Mouse (Mus musculus) adrenal gland, postnatal 10 days (tissue): ENCODE results near the gene Cadm4. TPM values are rescaled to one million over a fixed set of nuclear protein-coding genes. Genes with fewer than 3 reads are reported as not detected.
A peak's percentile ranks its signal among the peaks of the same experiment; 100 is the strongest.

Source experiments
- DNase-seq: peaks from one replicate; pipeline ENCODE4 v3.0.0; 2021; ENCODE audit warnings: mixed read lengths
- total RNA-seq, 2 experiments: library from RNA; stranded (reverse); gene quantifications; 2 replicates each; pipeline ENCODE4 v1.2.3; 2021

The Cadm4 gene
- total RNA-seq, 2 experiments from 2014 or later: 6.4 to 8.6 TPM

DNA sequence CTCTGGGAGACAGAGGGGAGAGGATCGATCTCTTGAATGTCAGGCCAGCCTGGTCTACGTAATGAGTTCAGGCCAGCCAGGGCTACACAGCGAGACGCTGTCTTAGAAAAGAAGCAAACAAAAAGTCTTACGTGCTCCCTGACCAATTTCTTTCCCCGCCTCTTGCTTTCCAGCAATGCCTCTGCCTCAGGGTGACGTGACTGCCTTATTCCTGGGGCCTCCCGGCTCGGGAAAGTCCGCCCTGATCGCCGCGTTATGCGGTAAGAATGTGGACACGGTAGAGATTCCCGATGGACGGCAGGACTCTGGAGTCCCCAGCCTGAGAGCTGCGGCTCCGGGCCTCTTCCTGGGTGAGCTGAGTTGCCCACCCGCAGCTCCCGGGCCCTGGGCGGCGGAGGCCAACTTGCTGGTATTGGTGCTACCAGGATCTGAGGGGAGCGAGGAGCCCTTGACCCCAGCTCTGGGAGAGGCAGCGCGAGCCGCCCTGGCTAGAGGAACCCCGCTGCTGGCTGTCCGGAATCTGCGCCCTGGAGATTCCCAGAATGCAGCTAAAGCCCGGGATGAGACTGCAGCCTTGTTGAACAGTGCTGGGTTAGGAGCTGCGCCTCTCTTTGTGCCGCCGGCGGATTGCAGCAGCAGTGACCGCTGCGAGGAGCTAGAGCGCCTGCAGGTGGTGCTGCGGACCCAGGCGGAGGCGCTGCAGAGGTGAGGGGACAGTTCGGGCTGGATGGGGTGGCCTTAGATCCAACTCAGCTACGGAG, 49.6 kb downstream of the Cadm4 start:
- DNase-seq: peak; percentile 84

DNA sequence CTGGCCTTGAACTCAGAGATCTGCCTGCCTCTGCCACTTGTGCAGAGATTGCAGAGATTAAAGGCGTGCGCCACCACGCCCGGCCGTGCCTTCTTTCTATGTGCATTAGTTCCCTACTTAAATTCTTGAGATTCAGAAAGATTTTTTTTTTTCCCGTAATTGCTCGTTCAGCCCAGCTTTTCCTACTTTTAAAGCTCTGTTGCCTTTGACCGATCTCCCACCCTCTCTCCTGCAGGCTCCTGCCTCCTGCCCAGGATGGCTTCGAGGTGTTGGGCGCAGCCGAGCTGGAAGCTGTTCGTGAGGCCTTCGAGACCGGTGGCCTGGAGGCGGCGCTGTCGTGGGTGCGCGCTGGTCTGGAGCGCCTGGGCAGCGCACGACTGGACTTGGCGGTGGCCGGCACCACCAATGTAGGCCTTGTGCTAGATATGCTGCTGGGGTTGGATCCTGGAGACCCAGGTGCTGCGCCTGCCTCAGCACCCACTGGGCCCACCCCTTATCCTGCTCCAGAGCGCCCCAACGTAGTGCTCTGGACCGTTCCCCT, 51.3 kb downstream of the Cadm4 start:
- DNase-seq: no peak

- no peak for DNase-seq
Measured at GRCm38 (mm10) chr7:24533806-24534205, 52.0 kb downstream of the Cadm4 start.

DNA sequence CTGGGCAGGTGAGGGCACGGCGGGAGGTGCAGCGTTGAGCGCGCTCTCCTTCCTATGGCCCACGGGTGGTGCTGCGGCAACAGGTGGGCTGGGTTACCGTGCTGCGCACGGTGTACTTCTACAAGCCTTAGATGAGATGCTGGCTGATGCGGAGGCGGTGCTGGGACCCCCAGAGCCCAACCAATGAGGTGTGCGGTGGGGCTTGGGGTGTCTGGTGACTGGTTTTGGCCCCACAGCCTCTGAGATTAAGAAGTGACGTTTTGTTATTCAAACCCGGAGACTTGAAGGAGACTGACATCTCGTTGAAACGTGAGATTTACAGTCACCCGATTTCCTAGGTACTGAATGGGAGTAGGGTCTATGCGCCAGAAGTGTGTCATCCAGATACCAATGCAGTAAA, 52.5 kb downstream of the Cadm4 start:
- no peak for DNase-seq

- DNase-seq: no peak
Measured at GRCm38 (mm10) chr7:24537081-24537480, 55.3 kb downstream of the Cadm4 start.

- DNase-seq: no peak
Measured at GRCm38 (mm10) chr7:24537591-24537990, 55.8 kb downstream of the Cadm4 start.

GRCm38 (mm10) chr7:24538154-24538553, 56.3 kb downstream of the Cadm4 start:
- peak; percentile 69 for DNase-seq

GRCm38 (mm10) chr7:24538701-24539100, 56.9 kb downstream of the Cadm4 start:
- DNase-seq: no peak

DNA sequence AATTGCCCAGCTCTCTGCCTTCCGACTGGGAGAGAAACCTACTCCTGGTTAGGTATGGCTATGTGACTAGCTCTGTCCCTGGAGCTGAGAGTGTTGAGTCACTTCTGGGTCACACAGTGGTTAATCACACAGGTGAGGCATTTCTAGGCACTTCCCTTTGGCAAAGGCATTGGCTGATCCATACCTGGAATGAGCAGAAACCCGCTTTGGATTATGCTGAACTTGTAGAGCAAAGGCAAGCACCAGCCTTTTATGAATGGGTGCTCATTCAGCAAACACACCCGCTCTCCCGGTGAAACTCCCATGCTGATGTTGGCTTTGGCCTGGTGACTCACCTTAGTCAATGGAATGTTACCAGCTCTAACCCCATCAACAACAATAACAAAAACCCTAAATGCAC, 57.9 kb downstream of the Cadm4 start:
- DNase-seq: no peak

DNA sequence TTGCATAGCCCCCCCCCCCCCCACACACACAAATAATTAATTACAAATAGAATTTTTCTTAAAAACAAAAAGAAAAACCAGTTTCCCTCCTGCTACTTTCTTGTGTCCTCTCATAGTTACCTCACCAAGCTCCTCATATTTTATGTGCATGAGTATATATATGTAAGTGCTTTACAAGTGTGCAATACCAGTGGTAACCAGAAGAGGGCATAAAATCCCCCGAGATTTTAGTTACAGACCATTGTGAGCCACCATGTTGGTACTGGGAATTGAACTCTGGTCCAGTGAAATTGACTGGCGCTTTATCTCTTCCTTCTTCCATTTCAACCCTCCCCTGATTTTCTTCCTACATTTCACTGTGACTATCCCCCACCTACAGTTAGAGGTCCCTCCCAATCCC, 62.7 kb downstream of the Cadm4 start:
- DNase-seq: no peak

GRCm38 (mm10) chr7:24546068-24546614, 64.3 kb downstream of the Cadm4 start, which contains the start of the genes Pinlyp and Xrcc1:
Gene Pinlyp, minus strand, starts transcription at chr7:24546118.
Gene Xrcc1, plus strand, starts transcription at chr7:24546289.
- no peak for DNase-seq

DNA sequence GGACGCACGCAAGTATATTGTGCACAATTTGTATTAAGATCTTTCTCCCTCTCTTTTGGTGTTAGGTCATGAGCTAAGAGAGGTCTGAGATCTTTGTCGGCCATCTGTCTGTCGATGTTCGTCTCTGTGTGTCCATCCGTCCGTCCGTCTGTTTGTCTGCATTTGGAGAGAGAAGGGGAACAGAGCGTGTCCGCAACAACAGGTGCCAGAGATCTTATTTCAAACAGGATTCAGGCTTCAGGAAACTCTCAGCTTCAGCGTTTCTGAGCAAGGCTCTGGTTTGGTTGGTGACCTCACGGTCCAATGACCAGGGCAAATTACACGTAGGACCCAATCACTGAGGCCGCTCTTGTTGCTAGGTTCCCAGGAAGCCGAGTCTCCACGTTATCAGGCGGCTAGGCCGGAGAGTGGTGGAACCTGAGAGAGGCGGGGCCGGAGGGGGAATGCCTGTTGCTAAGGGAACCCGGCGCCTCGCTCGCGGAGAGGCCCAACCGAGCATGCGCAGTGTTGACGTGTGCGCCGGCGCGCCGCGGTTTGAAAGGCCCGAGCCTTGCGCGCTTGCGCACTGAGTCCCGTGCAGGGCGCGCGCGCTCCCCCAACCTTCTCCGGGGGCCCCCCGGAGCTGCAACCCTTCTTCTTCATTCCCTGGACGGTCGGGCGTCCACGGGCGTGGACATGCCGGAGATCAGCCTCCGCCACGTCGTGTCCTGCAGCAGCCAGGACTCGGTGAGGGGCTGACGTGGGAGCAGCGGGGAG, 65.0 kb downstream of the Cadm4 start:
- DNase-seq: peak; percentile 99

DNA sequence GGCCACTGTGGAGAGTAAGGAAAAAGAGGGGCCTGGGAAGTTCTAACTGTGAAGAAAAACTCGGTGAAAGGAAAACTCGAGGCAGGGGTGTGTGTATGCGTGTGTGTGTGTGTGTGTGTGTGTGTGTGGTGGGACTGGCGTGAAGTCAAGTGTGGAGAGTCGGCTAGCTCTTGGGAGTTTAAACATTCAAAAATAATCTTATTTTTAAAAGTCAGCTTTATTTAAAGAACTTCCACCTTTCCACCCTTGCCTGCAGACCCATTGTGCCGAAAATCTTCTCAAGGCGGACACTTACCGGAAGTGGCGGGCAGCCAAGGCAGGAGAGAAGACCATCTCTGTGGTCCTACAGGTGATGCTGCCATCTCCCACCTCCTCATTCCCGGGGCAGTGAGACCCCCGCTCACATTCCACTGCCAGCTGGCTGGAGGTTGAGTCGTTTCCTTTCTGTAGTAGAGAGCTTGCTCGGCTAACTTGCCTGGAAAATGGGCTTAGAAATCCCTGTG, 65.8 kb downstream of the Cadm4 start:
- no peak for DNase-seq

DNA sequence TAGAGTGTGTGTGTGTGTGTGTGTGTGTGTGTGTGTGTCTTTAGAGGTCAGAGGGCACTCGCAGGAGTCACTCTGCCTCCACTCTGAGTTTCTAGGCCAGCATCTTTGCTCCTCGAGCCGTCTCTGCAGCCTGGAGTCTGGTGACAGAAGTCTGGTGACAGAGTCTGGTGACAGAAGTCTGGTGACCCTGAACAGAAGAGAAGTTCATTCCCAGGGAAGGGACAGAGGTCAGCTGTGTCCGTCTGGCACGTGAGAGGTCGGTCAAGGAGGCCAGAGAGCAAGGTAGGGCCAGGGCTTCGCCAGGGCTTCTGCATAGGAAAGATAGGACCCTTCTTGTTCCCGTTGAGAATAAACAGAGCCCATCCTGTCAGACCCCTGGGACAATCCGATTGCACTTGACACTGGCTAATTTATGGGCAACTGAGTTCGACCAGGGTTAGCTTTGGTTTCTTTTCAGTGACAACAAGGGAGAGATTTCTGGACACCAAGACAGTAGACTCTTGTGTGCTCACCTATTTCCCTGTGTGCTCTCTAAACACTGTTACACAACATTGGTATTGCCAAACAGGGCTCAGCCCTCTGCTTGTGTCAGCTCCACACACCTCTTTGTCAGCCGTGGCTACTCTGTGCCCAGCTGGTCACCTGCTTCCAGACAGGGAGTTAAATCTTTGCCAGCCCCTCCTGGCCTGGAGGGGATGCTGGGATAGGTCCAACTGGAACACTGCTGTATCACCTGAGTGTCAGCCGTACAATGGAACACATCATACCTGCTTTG, 70.3 kb downstream of the Cadm4 start:
- DNase-seq: no peak

Other genes starting within 250 kb of the Cadm4 start
- 1 to 10 TPM; 2.5 to 2.8 TPM for gene Zfp109, start 244.5 kb upstream of the Cadm4 start, total RNA-seq
- gene Zfp108, start 227.2 kb upstream of the Cadm4 start, total RNA-seq: 1 to 10 TPM; 2.0 to 3.5 TPM
- 1 to 10 TPM; 4.1 to 4.8 TPM for gene Zfp93, start 211.6 kb upstream of the Cadm4 start, total RNA-seq
- gene Zfp61, start 180.8 kb upstream of the Cadm4 start, total RNA-seq: 10 to 100 TPM in 1 of 2 experiments, 1 to 10 TPM in 1; 5.8 to 12.1 TPM
- 1 to 10 TPM; 2.7 to 6.4 TPM for gene Zfp94, start 165.4 kb upstream of the Cadm4 start, total RNA-seq
- under 1 TPM; 0.36 to 0.42 TPM for gene Tescl, start 148.1 kb upstream of the Cadm4 start, total RNA-seq
- gene Lypd5, start 132.8 kb upstream of the Cadm4 start, total RNA-seq: not detected
- 1 to 10 TPM; 4.2 to 5.4 TPM for gene Kcnn4, start 111.8 kb upstream of the Cadm4 start, total RNA-seq
- gene Smg9, start 82.4 kb upstream of the Cadm4 start, total RNA-seq: 10 to 100 TPM; 19.5 to 24.1 TPM
- gene Irgc1, start 29.7 kb upstream of the Cadm4 start, total RNA-seq: under 1 TPM in 1 of 2 experiments, not detected in 1; 0.27 TPM
- 1 to 10 TPM; 6.7 to 9.4 TPM for gene Plaur, start 19.5 kb upstream of the Cadm4 start, total RNA-seq
- gene Zfp428, start 25.0 kb downstream of the Cadm4 start, total RNA-seq: 1 to 10 TPM; 6.0 to 9.1 TPM
- not detected for gene AC161166.1, start 30.4 kb downstream of the Cadm4 start, total RNA-seq
- gene Irgq, start 48.7 kb downstream of the Cadm4 start, total RNA-seq: 10 to 100 TPM; 17.6 to 23.3 TPM
- gene Pinlyp, start 64.1 kb downstream of the Cadm4 start, total RNA-seq: not detected
- 10 to 100 TPM; 37.4 to 48.6 TPM for gene Xrcc1, start 64.3 kb downstream of the Cadm4 start, total RNA-seq
- 10 to 100 TPM; 20.0 to 23.1 TPM for gene Ethe1, start 105.5 kb downstream of the Cadm4 start, total RNA-seq
- under 1 TPM; 0.54 to 0.73 TPM for gene Zfp575, start 105.6 kb downstream of the Cadm4 start, total RNA-seq
- gene Phldb3, start 128.7 kb downstream of the Cadm4 start, total RNA-seq: 1 to 10 TPM; 3.6 TPM
- gene Lypd3, start 154.5 kb downstream of the Cadm4 start, total RNA-seq: under 1 TPM; 0.24 to 0.27 TPM
- gene Tex101, start 194.7 kb downstream of the Cadm4 start, total RNA-seq: not detected
- gene BC049730, start 227.2 kb downstream of the Cadm4 start, total RNA-seq: not detected
- not detected for gene Gm4763, start 244.9 kb downstream of the Cadm4 start, total RNA-seq